Mouse (Mus musculus) cerebellum, adult 2 months (tissue): ENCODE results near the gene Ttc29. TPM values are rescaled to one million over a fixed set of nuclear protein-coding genes. Genes with fewer than 3 reads are reported as not detected.

Source experiments
- DNase-seq, 2 experiments: peaks; one replicate each; pipeline ENCODE4 v3.0.0; 2021
- H3K27ac ChIP-seq: fragments of 200-500 bp; 2 replicates; pipeline ENCODE4 v1.5.1; 2012; ENCODE audit warnings: low read length, control low read depth, inconsistent platforms; ENCODE audit not compliant: insufficient read depth
- H3K27me3 ChIP-seq: fragments of 200-500 bp; 2 replicates; pipeline ENCODE4 v1.6.1; 2012; ENCODE audit warnings: inconsistent platforms, mild to moderate bottlenecking, low read length, moderate library complexity; ENCODE audit not compliant: control insufficient read depth, insufficient read depth
- H3K4me1 ChIP-seq: fragments of 200-500 bp; 2 replicates; pipeline ENCODE4 v1.6.1; 2011; ENCODE audit warnings: low read length; ENCODE audit not compliant: control insufficient read depth, insufficient read depth
- H3K4me3 ChIP-seq: fragments of 200-500 bp; replicated peaks from 2 replicates; pipeline ENCODE3; 2011; ENCODE audit warnings: mild to moderate bottlenecking, low read depth, low read length, control low read depth; ENCODE audit not compliant: insufficient read depth
- CTCF ChIP-seq: fragments of 200-500 bp; IDR thresholded peaks from 2 replicates; pipeline ENCODE4 v1.5.1; 2011; ENCODE audit warnings: low read depth, mild to moderate bottlenecking, control low read depth, low read length, moderate library complexity, borderline replicate concordance; ENCODE audit not compliant: insufficient read depth
- POLR2A ChIP-seq: fragments of 200-500 bp; IDR thresholded peaks from 2 replicates; pipeline ENCODE4 v1.6.1; 2011; ENCODE audit warnings: low read length, control low read depth, borderline replicate concordance; ENCODE audit not compliant: insufficient read depth
- WGBS: fragments of 180-500 bp; shearing (Covaris S2); methylation state at CpG from one replicate; pipeline ENCODE4 v1.1.7; 2018; 5-methylcytosine and 5-hydroxymethylcytosine counted together
- polyA plus RNA-seq: library from polyadenylated mRNA; depleted of rRNA; stranded (reverse); fragments of >200 nt; gene quantifications from 2 replicates; pipeline ENCODE4 v1.2.3, GENCODE M21; 2012

Gene Ttc29
- polyA plus RNA-seq, 1 experiment = 0.70 TPM

- H3K4me1 ChIP-seq = no peaks in the 10 kb centered on the region
- H3K27me3 ChIP-seq = no peaks in the 10 kb centered on the region
- WGBS = 80% methylated on average over 4 of the region's 4 CpGs
- TF ChIP-seq CTCF (no peak), POLR2A (no peak)
- DNase-seq = no peak
- no peak overlapping the region for H3K4me3 ChIP-seq
- H3K27ac ChIP-seq = no peak overlapping the region
Measured at GRCm38 (mm10) chr8:78226087-78226486, 13.0 kb downstream of the Ttc29 start.

DNA sequence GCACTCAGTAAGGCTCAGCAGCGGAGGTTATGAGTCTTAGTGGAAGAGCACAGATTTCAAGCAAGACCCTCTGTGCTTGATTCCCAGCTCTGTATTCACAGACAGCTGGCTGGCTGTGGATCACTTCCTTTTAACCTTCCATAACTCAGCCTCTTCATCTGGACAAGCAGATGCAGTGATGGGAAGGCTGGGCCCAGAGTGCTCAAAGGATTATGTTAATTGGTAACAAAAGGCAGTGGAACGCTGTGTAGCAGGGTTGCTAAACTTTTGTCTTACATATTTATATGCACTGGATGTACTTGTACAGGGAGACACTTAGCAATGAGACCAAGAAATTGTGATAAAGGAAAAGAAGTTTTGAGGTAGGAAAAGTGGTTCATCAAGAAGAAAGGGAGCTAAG is 17.6 kb downstream of the Ttc29 start:
- WGBS = 72% methylated on average over 2 of the region's 2 CpGs
- no peak for DNase-seq
- H3K27me3 ChIP-seq = no peaks in the 10 kb centered on the region
- peaks cover 3% of the 10 kb centered on the region; the same call in 1 of the 2 replicates for H3K4me1 ChIP-seq
- TF ChIP-seq POLR2A (no peak), CTCF (no peak)
- H3K27ac ChIP-seq = no peak overlapping the region
- no peak overlapping the region for H3K4me3 ChIP-seq

DNA sequence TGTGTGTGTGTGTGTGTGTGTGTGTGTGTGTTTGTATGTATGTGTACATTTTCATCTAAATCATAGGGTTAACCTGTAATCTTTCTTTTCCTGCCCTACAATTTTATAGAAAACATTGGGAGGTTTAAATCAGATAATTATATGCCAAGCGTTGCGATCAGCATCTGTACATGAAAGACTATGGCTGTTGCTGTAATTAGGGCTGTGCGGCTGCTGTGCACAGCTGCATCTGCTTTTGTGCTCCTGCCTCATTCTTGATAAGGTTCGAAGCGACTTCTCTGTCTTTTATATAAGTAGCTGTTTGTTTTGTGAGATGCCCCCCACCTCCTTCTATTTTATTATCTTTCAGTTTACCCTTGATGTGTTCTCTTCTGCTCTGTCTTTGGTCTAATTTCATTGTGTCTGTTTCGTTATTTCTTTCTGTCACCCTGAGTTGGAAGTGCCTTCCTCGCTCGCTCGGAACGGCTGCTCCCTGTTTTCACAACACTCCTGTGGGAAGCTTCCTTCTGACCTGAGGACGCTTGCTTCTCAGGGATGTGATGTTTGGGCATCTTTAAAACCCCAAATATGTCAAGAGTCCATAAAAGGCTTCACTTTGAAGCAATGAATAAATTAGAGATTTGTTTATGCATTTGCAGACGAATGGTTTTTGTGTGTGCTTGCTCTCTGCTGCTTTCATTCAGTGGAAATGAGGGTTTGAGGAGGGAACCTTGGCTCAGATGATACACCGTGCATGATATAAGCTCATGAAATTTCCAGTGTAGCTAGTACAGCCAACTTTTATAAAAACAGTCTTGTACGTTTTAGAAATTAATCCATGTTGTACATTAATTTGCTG is 20.0 kb downstream of the Ttc29 start:
- no peak overlapping the region for H3K4me3 ChIP-seq
- WGBS = 53% methylated on average over 14 of the region's 14 CpGs
- no peak for TF ChIP-seq CTCF
- TF ChIP-seq POLR2A = no peak
- no peak for DNase-seq
- H3K4me1 ChIP-seq = peaks cover 3% of the 10 kb centered on the region; the same call in 1 of the 2 replicates
- no peak overlapping the region for H3K27ac ChIP-seq
- no peaks in the 10 kb centered on the region for H3K27me3 ChIP-seq

GRCm38 (mm10) chr8:78233708-78234201 is 20.7 kb downstream of the Ttc29 start:
- DNase-seq = peak in 1 of 2 experiments; percentile 22
- no peaks in the 10 kb centered on the region for H3K27me3 ChIP-seq
- WGBS = 18% methylated on average over 7 of the region's 7 CpGs
- H3K4me3 ChIP-seq = no peak overlapping the region
- H3K4me1 ChIP-seq = peaks cover 3% of the 10 kb centered on the region; the same call in 1 of the 2 replicates
- TF ChIP-seq CTCF (no peak), POLR2A (no peak)
- H3K27ac ChIP-seq = no peak overlapping the region

- H3K27ac ChIP-seq = no peak overlapping the region
- H3K4me3 ChIP-seq = no peak overlapping the region
- H3K27me3 ChIP-seq = no peaks in the 10 kb centered on the region
- peaks cover 3% of the 10 kb centered on the region; the same call in 1 of the 2 replicates for H3K4me1 ChIP-seq
- no peak for DNase-seq
- TF ChIP-seq POLR2A = no peak
- TF ChIP-seq CTCF = no peak
- 62% methylated on average over 6 of the region's 6 CpGs for WGBS
Measured at GRCm38 (mm10) chr8:78237972-78238675, 25.0 kb downstream of the Ttc29 start.

GRCm38 (mm10) chr8:78251115-78251514 is 38.0 kb downstream of the Ttc29 start:
- DNase-seq = no peak
- H3K4me3 ChIP-seq = no peak overlapping the region
- no peaks in the 10 kb centered on the region for H3K27me3 ChIP-seq
- H3K4me1 ChIP-seq = peaks cover 7% of the 10 kb centered on the region
- 62% methylated on average over 3 of the region's 3 CpGs for WGBS
- TF ChIP-seq POLR2A = no peak
- TF ChIP-seq CTCF = no peak
- H3K27ac ChIP-seq = no peak overlapping the region

DNA sequence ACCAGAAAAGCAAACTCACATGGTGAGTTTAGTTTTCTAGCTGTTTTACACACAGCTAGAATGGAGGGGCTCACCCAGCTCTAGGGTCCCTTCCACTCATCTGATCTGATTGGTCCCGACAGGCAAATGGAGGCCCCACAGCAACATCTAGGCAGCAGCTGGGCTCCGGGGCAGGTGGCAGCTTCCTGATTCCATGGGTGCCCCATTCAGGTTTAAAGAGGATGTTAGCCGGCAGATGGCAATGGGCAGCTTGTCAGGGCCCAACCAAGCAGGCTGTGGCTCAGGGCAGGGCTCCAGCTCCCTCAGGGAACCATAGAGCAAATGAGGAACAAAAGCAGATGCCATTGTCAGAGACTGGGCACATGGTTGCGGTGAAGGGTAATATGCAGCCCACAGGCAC is 41.3 kb downstream of the Ttc29 start:
- no peaks in the 10 kb centered on the region for H3K27me3 ChIP-seq
- peak; percentile 20; the same call in 1 of the 2 replicates for TF ChIP-seq CTCF
- TF ChIP-seq POLR2A = no peak
- H3K4me1 ChIP-seq = peaks cover 7% of the 10 kb centered on the region
- 9% methylated on average over 4 of the region's 4 CpGs for whole genome bisulfite sequencing
- DNase-seq = peak; percentile 50 to 68
- H3K4me3 ChIP-seq = no peak overlapping the region
- H3K27ac ChIP-seq = no peak overlapping the region

DNA sequence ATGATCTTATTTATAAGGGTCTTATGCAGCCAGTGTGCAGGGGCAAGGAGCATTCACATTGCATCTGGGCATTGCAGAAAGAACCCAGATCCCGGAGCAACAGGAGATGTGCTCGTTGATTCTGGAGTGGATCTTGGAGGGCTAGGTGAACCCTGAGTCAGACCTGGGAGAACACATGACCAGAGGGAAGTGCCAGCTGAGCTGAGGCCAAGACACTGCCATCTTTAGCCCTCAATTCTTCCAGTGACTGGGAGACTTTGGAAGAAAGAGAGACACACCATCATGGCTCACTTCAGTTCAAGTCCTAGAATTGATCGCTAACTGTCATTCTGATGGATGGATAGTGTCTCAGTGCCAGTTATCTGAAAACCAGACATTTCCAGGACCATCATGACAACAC is 41.9 kb downstream of the Ttc29 start:
- no peak overlapping the region for H3K27ac ChIP-seq
- WGBS = 67% methylated on average over 3 of the region's 3 CpGs
- no peak for DNase-seq
- H3K4me3 ChIP-seq = no peak overlapping the region
- H3K27me3 ChIP-seq = no peaks in the 10 kb centered on the region
- TF ChIP-seq CTCF (no peak), POLR2A (no peak)
- H3K4me1 ChIP-seq = peaks cover 7% of the 10 kb centered on the region
